Mouse (Mus musculus): ENCODE measurements around the gene March6. TPM values are rescaled to one million over a fixed set of nuclear protein-coding genes. Genes with fewer than 3 reads are reported as not detected.

Gene March6
- polyA plus RNA-seq, 2 experiments = 27.4 to 30.6 TPM

GRCm38 (mm10) chr15:31542013-31542958, 11.4 kb upstream of the March6 start:
- DNase-seq (ENCODE audit: low spot score) = peak; percentile 12
- TF ChIP-seq POLR2A (IDR thresholded peaks at IDR 0.05; ENCODE audit: borderline replicate concordance, extremely low read depth, insufficient read depth, insufficient read length) = no peak

GRCm38 (mm10) chr15:31540513-31540802, 9.6 kb upstream of the March6 start:
- H3K4me1 ChIP-seq (ENCODE audit: control insufficient read depth, insufficient read depth, low read length) = peaks cover 18% of the 10 kb centered on the region
- TF ChIP-seq POLR2A (IDR thresholded peaks at IDR 0.05; ENCODE audit: borderline replicate concordance, extremely low read depth, insufficient read depth, insufficient read length) = no peak
- WGBS = 64% methylated on average over 1 of the region's 1 CpGs
- no peaks in the 10 kb centered on the region for H3K9me3 ChIP-seq (ENCODE audit: control insufficient read depth, low read length)
- H3K27ac ChIP-seq (replicated peaks; ENCODE audit: low read depth, low read length) = no peak overlapping the region
- H3K4me3 ChIP-seq (replicated peaks; ENCODE audit: low read length) = no peak overlapping the region
- DNase-seq (ENCODE audit: low spot score) (no peak), ATAC-seq (ENCODE audit: low FRiP score, low read depth) (no peak)
- no peak overlapping the region for H3K4me2 ChIP-seq (replicated peaks; ENCODE audit: low read depth, low read length, severe bottlenecking)
- no peak overlapping the region for H3K9ac ChIP-seq (ENCODE audit: low read depth, low read length, severe bottlenecking)
- no peaks in the 10 kb centered on the region for H3K36me3 ChIP-seq (ENCODE audit: control insufficient read depth, insufficient read depth, low read length)
- H3K27me3 ChIP-seq (ENCODE audit: control insufficient read depth, insufficient read depth, low read length) = no peaks in the 10 kb centered on the region

More at GRCm38 (mm10) chr15:31542013-31542958, 11.4 kb upstream of the March6 start:
- H3K27ac ChIP-seq (replicated peaks; ENCODE audit: low read depth, low read length) = 0 out of 2 replicates have a peak overlapping the region, but pooled peaks have one; percentile 33
- peaks cover 15% of the 10 kb centered on the region for H3K4me1 ChIP-seq (ENCODE audit: control insufficient read depth, insufficient read depth, low read length)
- no peak overlapping the region; the same call in none of the 2 replicates for H3K9ac ChIP-seq (ENCODE audit: low read depth, low read length, severe bottlenecking)
- H3K4me2 ChIP-seq (replicated peaks; ENCODE audit: low read depth, low read length, severe bottlenecking) = 0 out of 2 replicates have a peak overlapping the region, but pooled peaks have one; percentile 16
- WGBS = 17% methylated on average over 10 of the region's 10 CpGs
- H3K9me3 ChIP-seq (ENCODE audit: control insufficient read depth, low read length) = no peaks in the 10 kb centered on the region
- peak; percentile 44 for ATAC-seq (ENCODE audit: low FRiP score, low read depth)
- no peaks in the 10 kb centered on the region for H3K27me3 ChIP-seq (ENCODE audit: control insufficient read depth, insufficient read depth, low read length)
- no peaks in the 10 kb centered on the region for H3K36me3 ChIP-seq (ENCODE audit: control insufficient read depth, insufficient read depth, low read length)
- no peak overlapping the region for H3K4me3 ChIP-seq (replicated peaks; ENCODE audit: low read length)

GRCm38 (mm10) chr15:31539643-31540512, 9.0 kb upstream of the March6 start:
- Histone ChIP-seq H3K36me3 (ENCODE audit: control insufficient read depth, insufficient read depth, low read length) (no peaks in the 10 kb centered on the region), H3K4me2 (replicated peaks; ENCODE audit: low read depth, low read length, severe bottlenecking) (no peak overlapping the region), H3K9me3 (ENCODE audit: control insufficient read depth, low read length) (no peaks in the 10 kb centered on the region), H3K4me1 (ENCODE audit: control insufficient read depth, insufficient read depth, low read length) (peaks cover 18% of the 10 kb centered on the region), H3K27me3 (ENCODE audit: control insufficient read depth, insufficient read depth, low read length) (no peaks in the 10 kb centered on the region), H3K9ac (ENCODE audit: low read depth, low read length, severe bottlenecking) (no peak overlapping the region), H3K4me3 (replicated peaks; ENCODE audit: low read length) (no peak overlapping the region), H3K27ac (replicated peaks; ENCODE audit: low read depth, low read length) (no peak overlapping the region)
- no peak for ATAC-seq (ENCODE audit: low FRiP score, low read depth)
- DNase-seq (ENCODE audit: low spot score) = no peak
- TF ChIP-seq POLR2A (IDR thresholded peaks at IDR 0.05; ENCODE audit: borderline replicate concordance, extremely low read depth, insufficient read depth, insufficient read length) = no peak
- WGBS = 76% methylated on average over 9 of the region's 9 CpGs

- no peak for ATAC-seq (ENCODE audit: low FRiP score, low read depth)
- Histone ChIP-seq H3K4me1 (ENCODE audit: control insufficient read depth, insufficient read depth, low read length) (peaks cover 18% of the 10 kb centered on the region), H3K36me3 (ENCODE audit: control insufficient read depth, insufficient read depth, low read length) (no peaks in the 10 kb centered on the region), H3K4me3 (replicated peaks; ENCODE audit: low read length) (no peak overlapping the region), H3K9ac (ENCODE audit: low read depth, low read length, severe bottlenecking) (no peak overlapping the region), H3K9me3 (ENCODE audit: control insufficient read depth, low read length) (no peaks in the 10 kb centered on the region), H3K4me2 (replicated peaks; ENCODE audit: low read depth, low read length, severe bottlenecking) (no peak overlapping the region), H3K27me3 (ENCODE audit: control insufficient read depth, insufficient read depth, low read length) (no peaks in the 10 kb centered on the region), H3K27ac (replicated peaks; ENCODE audit: low read depth, low read length) (no peak overlapping the region)
- DNase-seq (ENCODE audit: low spot score) = no peak
- TF ChIP-seq POLR2A (IDR thresholded peaks at IDR 0.05; ENCODE audit: borderline replicate concordance, extremely low read depth, insufficient read depth, insufficient read length) = no peak
- WGBS = 93% methylated on average over 3 of the region's 3 CpGs
Measured at GRCm38 (mm10) chr15:31538346-31538745, 7.5 kb upstream of the March6 start.

GRCm38 (mm10) chr15:31537706-31538105, 6.9 kb upstream of the March6 start:
- TF ChIP-seq POLR2A (IDR thresholded peaks at IDR 0.05; ENCODE audit: borderline replicate concordance, extremely low read depth, insufficient read depth, insufficient read length) = no peak

More at GRCm38 (mm10) chr15:31537706-31538105, 6.9 kb upstream of the March6 start:
- Histone ChIP-seq H3K27me3 (ENCODE audit: control insufficient read depth, insufficient read depth, low read length) (no peaks in the 10 kb centered on the region), H3K4me2 (replicated peaks; ENCODE audit: low read depth, low read length, severe bottlenecking) (no peak overlapping the region), H3K27ac (replicated peaks; ENCODE audit: low read depth, low read length) (no peak overlapping the region), H3K4me3 (replicated peaks; ENCODE audit: low read length) (no peak overlapping the region), H3K36me3 (ENCODE audit: control insufficient read depth, insufficient read depth, low read length) (no peaks in the 10 kb centered on the region), H3K9ac (ENCODE audit: low read depth, low read length, severe bottlenecking) (no peak overlapping the region), H3K9me3 (ENCODE audit: control insufficient read depth, low read length) (no peaks in the 10 kb centered on the region), H3K4me1 (ENCODE audit: control insufficient read depth, insufficient read depth, low read length) (peaks cover 14% of the 10 kb centered on the region)
- no peak for ATAC-seq (ENCODE audit: low FRiP score, low read depth)
- no peak for DNase-seq (ENCODE audit: low spot score)
- WGBS = 89% methylated on average over 2 of the region's 2 CpGs

Data from limb, embryonic 14.5 days (tissue).